Mouse (Mus musculus) thymus, adult 18-20 months (tissue): ENCODE measurements around the gene Olfr466.

Experiments
- DNase-seq, 2 experiments: peaks; one replicate each; pipeline ENCODE4 v3.0.0; 2022; ENCODE audit warnings: mixed read lengths in 2 of 2

The Olfr466 gene

DNA sequence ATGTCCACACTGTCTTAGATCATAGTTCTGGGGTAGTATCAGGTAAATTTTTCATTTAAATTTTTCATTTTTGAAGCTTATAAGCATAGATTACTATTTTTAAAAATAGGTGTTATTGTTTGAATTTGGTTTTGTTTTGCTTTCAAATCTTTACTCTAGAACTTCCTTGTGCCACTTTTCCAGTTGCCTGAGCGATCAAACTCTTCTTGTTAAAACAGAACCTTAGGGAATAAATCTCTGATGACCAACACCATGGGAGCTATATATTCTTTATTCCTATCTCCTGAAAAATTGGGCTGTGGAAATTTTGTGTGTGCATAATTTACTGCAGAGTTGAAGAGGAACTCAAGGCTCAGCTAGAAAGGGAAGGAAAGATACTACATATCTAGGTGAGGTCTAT is at the start of gene Olfr466:
Gene Olfr466 (plus strand): TSS at position 301 of the 400 bp plus-strand sequence.
- DNase-seq, result no peak

GRCm38 (mm10) chr13:65100678-65101077 is 49.4 kb upstream of the Olfr466 start:
- no peak for DNase-seq

DNA sequence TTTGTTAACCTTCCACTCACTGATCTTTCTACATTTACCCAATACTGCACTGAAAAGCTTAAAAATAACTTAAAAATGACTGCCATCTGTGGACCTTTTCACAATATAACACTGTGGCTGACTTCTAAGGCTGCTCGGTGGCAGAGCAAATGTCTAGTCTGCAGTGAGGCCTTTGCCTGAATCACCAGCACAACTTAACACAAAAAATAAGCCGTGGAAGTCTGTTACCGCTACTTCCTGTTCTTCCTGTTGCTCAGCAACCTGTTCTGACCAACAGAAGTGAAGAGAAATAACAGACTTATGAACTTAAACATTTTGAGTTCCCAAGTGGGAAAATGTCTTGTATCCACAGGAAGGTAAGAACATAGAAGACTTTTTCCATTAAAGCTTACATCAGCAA is 48.8 kb upstream of the Olfr466 start:
- DNase-seq, result no peak

DNA sequence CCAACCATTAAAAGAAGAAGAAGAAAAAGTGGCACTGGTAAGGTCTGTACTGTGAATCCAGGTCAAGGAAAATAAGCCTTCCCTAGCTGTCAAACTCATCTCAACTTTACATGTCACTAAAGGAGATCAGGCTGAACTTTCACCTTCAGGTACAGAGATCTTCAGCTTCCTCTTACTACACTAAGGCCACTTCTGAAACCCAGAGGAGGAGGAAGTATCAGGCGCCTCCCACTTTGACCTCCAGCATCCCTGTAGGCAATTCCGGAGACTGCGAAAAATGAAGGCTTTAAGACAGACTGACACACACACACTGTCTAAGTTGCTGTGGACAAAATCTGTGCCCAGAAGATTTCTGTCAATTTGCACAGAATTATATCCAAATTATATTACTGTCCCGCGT is 38.1 kb upstream of the Olfr466 start:
- peak in 1 of 2 experiments; percentile 16 for DNase-seq

DNA sequence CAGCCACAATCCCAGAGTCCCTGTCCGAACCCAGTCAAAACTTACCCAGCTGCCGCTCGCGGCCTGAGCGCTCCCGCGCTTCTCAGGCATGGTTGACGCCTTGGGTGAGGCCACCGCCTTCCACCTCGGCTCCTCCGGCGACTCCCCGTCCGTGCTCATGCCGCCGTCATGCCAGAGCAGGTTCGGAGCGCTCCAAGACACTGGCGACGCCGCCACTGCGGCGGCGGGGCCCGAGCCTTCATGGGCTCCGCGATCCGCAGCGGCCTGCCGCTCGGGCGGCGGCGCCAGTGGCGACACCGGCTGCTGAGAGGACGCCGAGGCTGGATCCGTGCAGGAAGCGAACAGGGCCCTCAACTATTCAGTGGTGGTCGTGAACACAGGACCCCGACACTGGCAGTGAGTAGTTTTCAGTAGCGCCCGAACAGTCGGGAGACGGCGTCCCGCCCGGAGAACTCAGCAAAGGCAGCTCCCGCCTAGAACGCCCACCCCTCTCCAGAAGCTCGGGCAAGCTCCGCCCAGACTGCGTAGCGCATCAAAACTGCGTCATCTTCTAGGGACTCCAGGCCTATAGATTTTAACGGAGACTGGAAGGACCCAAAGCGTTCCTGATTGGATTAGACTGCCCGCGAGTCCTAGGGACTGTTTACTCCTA is 37.5 kb upstream of the Olfr466 start, which contains the start of gene Mfsd14b:
Gene Mfsd14b (minus strand): TSS at position 517 of the 652 bp plus-strand sequence.
- peak; percentile 77 to 81 for DNase-seq

DNA sequence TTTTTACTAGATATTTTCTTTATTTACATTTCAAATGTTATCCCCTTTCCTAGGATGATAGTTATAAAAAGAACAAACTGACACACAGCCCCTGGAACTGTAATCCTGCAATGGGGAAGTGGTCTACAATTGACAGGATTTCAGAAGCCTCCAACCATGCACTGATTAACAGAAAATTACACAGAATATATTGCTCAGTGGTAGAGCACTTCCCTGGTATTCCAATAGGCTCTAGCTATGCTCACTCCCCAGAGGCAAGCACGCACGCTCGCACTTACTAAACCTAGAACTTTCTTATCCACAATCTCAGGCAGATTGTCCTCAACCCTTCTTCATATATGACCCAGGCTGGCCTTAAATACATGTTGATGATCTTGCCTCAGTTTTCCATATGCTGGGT is 36.8 kb upstream of the Olfr466 start:
- no peak for DNase-seq

DNA sequence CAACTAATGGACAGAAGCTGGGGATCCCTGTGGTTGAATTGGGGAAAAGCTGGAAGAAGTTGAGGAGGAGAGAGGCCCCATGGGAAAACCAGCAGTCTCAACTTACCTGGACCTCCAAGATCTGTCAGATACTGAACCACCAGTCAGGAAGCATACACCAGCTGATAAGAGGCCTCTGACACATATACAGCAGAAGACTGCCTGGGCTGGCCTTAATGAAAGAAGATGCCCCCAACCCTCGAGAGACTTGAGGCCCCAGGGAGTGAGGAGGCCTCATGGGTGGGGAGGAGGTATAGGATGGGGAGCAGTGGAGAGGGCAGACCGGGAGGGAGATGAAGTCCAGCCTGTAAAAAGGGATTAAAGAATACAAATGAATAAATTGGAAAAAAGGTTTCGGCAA is 29.1 kb upstream of the Olfr466 start:
- DNase-seq, result no peak

- no peak for DNase-seq
These were observed 27.9 kb upstream of the Olfr466 start for GRCm38 (mm10) chr13:65122111-65122510.

- no peak for DNase-seq
These were observed 22.8 kb upstream of the Olfr466 start for GRCm38 (mm10) chr13:65127063-65127847.

DNA sequence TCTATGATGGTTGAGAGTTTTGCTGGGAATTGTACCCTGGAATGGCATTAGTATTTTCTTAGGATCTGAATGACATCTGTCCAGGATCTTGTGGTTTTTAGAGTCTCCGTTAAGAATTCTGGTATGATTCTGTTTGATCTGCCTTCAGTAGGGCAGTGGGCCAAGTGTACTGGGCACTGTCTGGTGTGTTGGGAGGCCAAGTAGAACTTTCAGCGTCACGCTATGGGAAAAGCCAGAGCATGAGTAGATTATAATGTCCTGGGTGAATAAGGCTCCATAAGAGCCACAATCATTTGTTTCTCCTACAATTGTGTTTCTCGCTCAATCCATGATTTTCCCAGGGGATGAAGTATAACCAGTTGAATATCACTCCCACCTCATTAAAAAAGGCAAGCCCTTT is 12.3 kb upstream of the Olfr466 start, which contains the start of gene Olfr465-ps1:
Gene Olfr465-ps1 (plus strand): TSS at position 301 of the 400 bp plus-strand sequence.
- DNase-seq, result no peak

- no peak for DNase-seq
These were observed 24.1 kb downstream of the Olfr466 start for GRCm38 (mm10) chr13:65174102-65174501.

DNA sequence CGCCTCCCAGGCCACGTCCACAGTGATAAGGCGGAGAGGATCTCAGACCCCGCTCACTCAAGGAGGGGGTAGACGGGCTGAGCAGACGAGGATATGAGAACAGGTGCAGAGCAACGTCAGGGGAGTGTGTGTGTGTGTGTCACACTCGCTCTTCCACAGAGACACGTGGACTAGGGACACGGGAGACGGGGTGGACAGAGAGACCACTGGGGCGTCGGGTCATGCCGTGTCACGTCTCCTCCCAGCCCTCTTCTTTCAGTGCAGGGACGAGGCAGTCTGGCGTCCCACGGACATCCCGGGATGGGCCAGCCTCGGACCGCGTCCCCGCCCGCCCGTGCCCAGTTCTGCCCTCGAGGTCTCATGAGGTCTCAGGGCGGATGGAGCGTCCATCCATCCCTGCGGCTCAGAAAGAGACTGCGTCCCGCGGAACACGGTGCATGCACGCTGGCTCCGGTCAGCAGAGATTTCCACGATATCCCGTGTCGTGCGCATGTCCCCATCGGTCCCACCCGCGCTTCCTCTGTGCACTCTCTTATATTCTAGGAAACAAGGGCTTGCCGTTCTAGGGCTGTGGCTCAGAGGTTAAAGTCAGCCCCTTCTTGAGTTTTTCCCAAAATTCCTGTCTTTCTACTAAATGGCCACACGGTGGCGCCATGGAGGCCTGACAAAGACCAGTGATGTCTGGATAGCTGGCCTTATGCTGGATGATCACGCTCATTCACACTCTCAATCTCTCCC is 25.9 kb downstream of the Olfr466 start:
- DNase-seq, result peak in 1 of 2 experiments; percentile 4

DNA sequence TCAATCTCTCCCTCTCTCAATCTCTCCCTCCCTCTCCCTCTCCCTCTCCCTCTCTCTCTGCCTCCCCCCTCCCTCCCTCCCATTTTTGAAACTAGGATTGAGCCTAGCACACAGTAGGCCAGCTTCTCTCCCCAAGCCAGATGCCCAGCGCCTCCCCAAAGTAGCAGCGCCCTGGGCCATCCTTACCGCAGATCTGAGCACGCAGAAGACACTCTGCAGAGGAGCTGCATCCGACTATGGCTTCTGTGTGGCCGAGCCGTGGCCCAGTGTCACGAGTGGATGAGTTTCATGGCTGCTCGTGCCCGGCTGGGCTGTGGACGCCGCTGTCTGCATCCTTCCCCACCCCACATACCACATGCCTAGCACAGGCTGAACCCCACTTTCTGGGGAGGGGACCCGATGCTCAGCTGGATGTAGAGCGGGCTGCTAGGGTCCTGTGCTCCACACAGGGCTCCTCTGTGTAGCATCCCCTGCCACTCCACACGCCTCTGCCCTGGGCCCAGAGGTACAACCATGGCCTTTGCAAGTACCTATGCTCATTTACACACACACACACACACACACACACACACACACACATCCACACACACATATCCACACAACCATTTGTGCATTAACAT is 26.5 kb downstream of the Olfr466 start:
- no peak for DNase-seq

GRCm38 (mm10) chr13:65200667-65201066 is 50.6 kb downstream of the Olfr466 start:
- no peak for DNase-seq
